Mouse (Mus musculus): ENCODE results near the gene Uqcr11. TPM values are rescaled to one million over a fixed set of nuclear protein-coding genes. Genes with fewer than 3 reads are reported as not detected.

Gene Uqcr11
- polyA plus RNA-seq, 1 experiment: 289 TPM

DNA sequence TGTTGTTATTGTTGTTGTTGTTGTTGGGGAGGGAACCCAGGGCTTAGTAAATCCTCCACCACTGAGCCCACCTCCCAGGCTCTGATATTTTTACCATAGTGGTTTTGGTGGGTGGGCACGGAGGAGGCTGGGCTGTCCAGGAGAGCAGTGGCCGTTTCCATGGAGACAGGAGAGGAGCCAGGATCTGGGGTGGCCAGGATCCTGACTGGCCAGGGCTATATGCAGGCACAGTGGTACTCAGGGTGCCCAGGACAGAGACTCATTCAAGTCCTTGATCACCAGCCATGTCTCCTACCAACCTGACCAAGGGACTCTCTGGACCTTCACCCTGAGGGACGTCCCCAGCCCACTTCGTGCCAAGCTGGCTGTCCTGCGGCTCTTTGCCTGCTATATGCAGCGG is 42.9 kb downstream of the Uqcr11 start:
- H3K27me3 ChIP-seq (ENCODE audit: control insufficient read depth): peaks cover 85% of the 10 kb centered on the region
- H3K36me3 ChIP-seq (ENCODE audit: control insufficient read depth): no peaks in the 10 kb centered on the region
- no peak overlapping the region for H3K4me3 ChIP-seq (replicated peaks)
- H3K4me1 ChIP-seq (ENCODE audit: control insufficient read depth): no peaks in the 10 kb centered on the region; the same call in 1 of the 2 replicates
- peaks cover 13% of the 10 kb centered on the region for H3K9me3 ChIP-seq (ENCODE audit: control insufficient read depth, low read length)
- TF ChIP-seq TAL1 (IDR thresholded peaks at IDR 0.05; ENCODE audit: low read length): no peak
- TF ChIP-seq GATA1 (IDR thresholded peaks at IDR 0.05; ENCODE audit: low read length): no peak

DNA sequence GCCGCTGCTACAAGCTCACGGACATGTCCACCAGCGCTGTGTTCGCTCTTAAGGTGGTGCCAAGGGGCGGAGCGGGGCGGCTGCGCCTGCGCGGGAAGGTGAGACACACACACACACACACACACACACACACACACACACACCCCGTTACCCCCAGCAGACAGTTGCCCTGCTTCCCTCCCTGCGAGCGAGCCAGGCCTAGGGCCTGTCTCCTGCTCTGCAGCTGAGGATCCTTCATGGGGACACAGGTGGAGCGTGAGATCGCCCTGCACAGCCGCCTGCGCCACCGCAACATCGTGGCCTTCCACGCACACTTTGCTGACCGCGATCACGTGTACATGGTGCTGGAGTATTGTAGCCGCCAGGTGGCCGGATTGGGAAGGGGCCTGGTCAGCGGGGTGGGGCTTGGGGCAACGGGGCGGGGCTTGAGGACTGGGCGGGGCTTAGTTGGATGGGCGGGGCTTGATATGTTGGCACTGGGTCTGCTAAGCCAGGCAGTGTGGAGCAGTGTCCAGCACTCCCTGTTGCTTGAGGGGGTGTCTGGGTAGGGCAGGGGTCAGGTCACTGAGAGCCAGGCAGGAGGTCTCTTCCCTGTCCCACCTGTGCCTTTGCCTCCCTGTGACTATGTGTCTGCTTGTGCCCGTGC is 48.5 kb downstream of the Uqcr11 start:
- Histone ChIP-seq H3K9me3 (ENCODE audit: control insufficient read depth, low read length) (peaks cover 19% of the 10 kb centered on the region; the same call in 1 of the 2 replicates), H3K4me3 (replicated peaks) (no peak overlapping the region), H3K4me1 (ENCODE audit: control insufficient read depth) (peaks cover 5% of the 10 kb centered on the region), H3K36me3 (ENCODE audit: control insufficient read depth) (no peaks in the 10 kb centered on the region), H3K27me3 (ENCODE audit: control insufficient read depth) (peaks cover 97% of the 10 kb centered on the region)
- TF ChIP-seq GATA1 (IDR thresholded peaks at IDR 0.05; ENCODE audit: low read length) (no peak), TAL1 (IDR thresholded peaks at IDR 0.05; ENCODE audit: low read length) (no peak)

DNA sequence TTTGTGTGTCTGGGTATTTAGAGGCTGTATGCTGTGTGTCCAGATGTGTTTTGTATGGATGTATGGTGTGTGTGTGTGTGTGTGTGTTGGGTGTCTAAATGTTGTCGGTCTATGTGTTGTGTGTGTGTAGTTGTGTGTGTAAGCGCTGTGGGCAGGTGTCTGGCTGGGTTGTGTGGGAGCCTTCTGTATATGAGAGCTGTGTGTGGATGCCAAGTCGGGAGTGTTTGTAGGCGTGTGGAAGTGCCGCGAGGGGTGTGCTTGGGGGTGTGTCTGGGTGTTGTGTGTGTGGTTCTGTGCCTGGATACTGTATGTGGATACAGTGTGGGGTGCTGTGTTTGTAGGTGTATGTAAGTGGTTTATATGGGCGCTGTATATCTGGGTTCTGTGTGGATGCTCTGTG is 49.3 kb downstream of the Uqcr11 start:
- Histone ChIP-seq H3K4me1 (ENCODE audit: control insufficient read depth) (peaks cover 5% of the 10 kb centered on the region), H3K36me3 (ENCODE audit: control insufficient read depth) (no peaks in the 10 kb centered on the region), H3K27me3 (ENCODE audit: control insufficient read depth) (peaks cover 97% of the 10 kb centered on the region), H3K4me3 (replicated peaks) (no peak overlapping the region), H3K9me3 (ENCODE audit: control insufficient read depth, low read length) (peaks cover 13% of the 10 kb centered on the region; the same call in 1 of the 2 replicates)
- TF ChIP-seq TAL1 (IDR thresholded peaks at IDR 0.05; ENCODE audit: low read length) (no peak), GATA1 (IDR thresholded peaks at IDR 0.05; ENCODE audit: low read length) (no peak)

- peaks cover 5% of the 10 kb centered on the region for H3K4me1 ChIP-seq (ENCODE audit: control insufficient read depth)
- peaks cover 12% of the 10 kb centered on the region; the same call in 1 of the 2 replicates for H3K9me3 ChIP-seq (ENCODE audit: control insufficient read depth, low read length)
- H3K36me3 ChIP-seq (ENCODE audit: control insufficient read depth): no peaks in the 10 kb centered on the region
- no peak for TF ChIP-seq TAL1 (IDR thresholded peaks at IDR 0.05; ENCODE audit: low read length)
- H3K27me3 ChIP-seq (ENCODE audit: control insufficient read depth): peaks cover 100% of the 10 kb centered on the region
- H3K4me3 ChIP-seq (replicated peaks): no peak overlapping the region
These were observed 49.9 kb downstream of the Uqcr11 start for GRCm38 (mm10) chr10:80356737-80357136.

DNA sequence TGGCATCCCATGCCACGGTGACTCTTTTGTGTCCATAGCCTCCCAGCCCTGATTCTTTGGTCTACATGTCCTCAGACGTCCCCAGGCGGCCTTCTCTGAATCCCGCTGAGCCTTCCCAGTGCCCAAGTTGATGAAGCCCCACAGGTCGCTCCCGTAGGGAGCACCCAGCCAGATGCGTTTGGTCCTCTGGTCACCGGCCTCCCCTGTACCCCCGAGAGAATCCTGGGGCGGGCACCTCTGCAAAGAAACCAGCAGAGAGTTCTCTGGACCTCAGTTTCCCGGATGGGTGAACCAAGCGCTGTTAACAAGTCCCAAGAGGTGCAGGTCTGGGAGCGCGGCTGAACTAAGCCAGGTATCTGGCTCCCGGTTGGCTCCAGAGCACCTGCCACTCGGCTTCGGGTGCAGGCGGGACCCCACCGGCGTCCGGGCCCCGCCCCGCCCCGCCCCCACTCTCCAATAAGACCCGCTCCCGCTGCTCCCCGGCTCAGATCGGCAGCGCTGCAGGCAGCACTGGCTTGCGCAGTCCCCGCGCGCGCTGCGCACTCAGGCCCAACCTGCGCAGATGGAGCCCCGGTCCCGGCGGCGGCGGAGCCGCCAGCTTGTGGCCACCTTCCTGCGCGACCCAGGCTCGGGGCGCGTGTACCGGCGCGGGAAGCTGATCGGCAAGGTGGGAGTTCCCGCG is 50.5 kb downstream of the Uqcr11 start, which contains the start of gene Plk5:
Gene Plk5 (plus strand): TSS at position 459 of the 682 bp plus-strand sequence.
- no peak within 1 kb of the TSS for H3K4me3 ChIP-seq (replicated peaks)
- H3K36me3 ChIP-seq (ENCODE audit: control insufficient read depth): no peaks in the 10 kb centered on the region
- H3K9me3 ChIP-seq (ENCODE audit: control insufficient read depth, low read length): peaks cover 12% of the 10 kb centered on the region; the same call in 1 of the 2 replicates
- peaks cover 5% of the 10 kb centered on the region for H3K4me1 ChIP-seq (ENCODE audit: control insufficient read depth)
- TF ChIP-seq GATA1 (IDR thresholded peaks at IDR 0.05; ENCODE audit: low read length) (no peak), TAL1 (IDR thresholded peaks at IDR 0.05; ENCODE audit: low read length) (no peak)
- peaks cover 100% of the 10 kb centered on the region for H3K27me3 ChIP-seq (ENCODE audit: control insufficient read depth)

DNA sequence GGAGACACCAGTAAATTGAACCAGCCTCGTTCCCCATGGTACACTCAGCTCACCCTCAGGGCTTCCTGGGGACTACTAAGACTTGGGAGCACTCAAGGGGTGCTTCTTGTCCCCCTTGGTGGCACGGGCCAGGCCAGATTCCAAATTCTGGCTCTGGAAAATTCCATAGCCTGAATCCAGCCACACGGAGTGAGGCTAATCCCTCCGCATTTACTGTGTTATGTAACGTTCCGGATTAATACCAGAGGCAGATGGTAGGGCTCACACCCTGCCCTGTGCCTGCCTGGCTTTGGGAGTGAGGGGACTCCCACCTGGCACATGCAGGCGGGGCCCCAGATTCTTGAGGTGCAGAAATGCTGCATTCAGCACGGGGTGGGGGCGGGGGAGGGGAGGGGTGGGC is 51.2 kb downstream of the Uqcr11 start:
- Histone ChIP-seq H3K4me1 (ENCODE audit: control insufficient read depth) (peaks cover 8% of the 10 kb centered on the region), H3K27me3 (ENCODE audit: control insufficient read depth) (peaks cover 100% of the 10 kb centered on the region), H3K4me3 (replicated peaks) (no peak overlapping the region), H3K36me3 (ENCODE audit: control insufficient read depth) (no peaks in the 10 kb centered on the region), H3K9me3 (ENCODE audit: control insufficient read depth, low read length) (peaks cover 12% of the 10 kb centered on the region; the same call in 1 of the 2 replicates)
- TF ChIP-seq GATA1 (IDR thresholded peaks at IDR 0.05; ENCODE audit: low read length) (no peak), TAL1 (IDR thresholded peaks at IDR 0.05; ENCODE audit: low read length) (no peak)

Other genes with a start within 250 kb of the Uqcr11 start
- gene Cirbp, start 240.8 kb downstream of the Uqcr11 start, polyA plus RNA-seq (2012): 3.9 and 4.3 TPM in 2 replicates
- gene 1600002K03Rik, start 233.9 kb downstream of the Uqcr11 start, polyA plus RNA-seq (2012): 0.60 and 0.99 TPM in 2 replicates
- 0.10 and 0.16 TPM in 2 replicates for gene Efna2, start 227.3 kb downstream of the Uqcr11 start, polyA plus RNA-seq (2012)
- gene Mum1, start 180.4 kb downstream of the Uqcr11 start, polyA plus RNA-seq (2012): 4.2 and 4.7 TPM in 2 replicates
- 19.0 and 28.9 TPM in 2 replicates for gene Ndufs7, start 157.7 kb downstream of the Uqcr11 start, polyA plus RNA-seq (2012)
- 0.11 and 0.20 TPM in 2 replicates for gene Gamt, start 145.8 kb downstream of the Uqcr11 start, polyA plus RNA-seq (2012)
- 76.5 and 84.5 TPM in 2 replicates for gene Dazap1, start 145.3 kb downstream of the Uqcr11 start, polyA plus RNA-seq (2012)
- gene Rps15, start 114.4 kb downstream of the Uqcr11 start, polyA plus RNA-seq (2012): 998 and 1,528 TPM in 2 replicates
- gene Apc2, start 110.9 kb downstream of the Uqcr11 start, polyA plus RNA-seq (2012): under 0.01 TPM in 1 of 2 replicates, not detected in the other
- 10.6 and 12.9 TPM in 2 replicates for gene 2310011J03Rik, start 86.3 kb downstream of the Uqcr11 start, polyA plus RNA-seq (2012)
- 0.55 and 0.65 TPM in 2 replicates for gene Pcsk4, start 77.3 kb downstream of the Uqcr11 start, polyA plus RNA-seq (2012)
- 18.8 and 21.4 TPM in 2 replicates for gene Reep6, start 76.9 kb downstream of the Uqcr11 start, polyA plus RNA-seq (2012)
- gene Adamtsl5, start 58.4 kb downstream of the Uqcr11 start, polyA plus RNA-seq (2012): 2.2 and 2.6 TPM in 2 replicates
- gene Plk5, start 50.4 kb downstream of the Uqcr11 start, polyA plus RNA-seq (2012): not detected in 2 replicates
- 0.53 and 0.55 TPM in 2 replicates for gene Mex3d, start 19.2 kb downstream of the Uqcr11 start, polyA plus RNA-seq (2012)
- gene Mbd3, start 7.3 kb downstream of the Uqcr11 start, polyA plus RNA-seq (2012): 24.1 and 26.2 TPM in 2 replicates
- 61.1 and 64.8 TPM in 2 replicates for gene Tcf3, start 26.8 kb upstream of the Uqcr11 start, polyA plus RNA-seq (2012)
- gene Onecut3, start 88.0 kb upstream of the Uqcr11 start, polyA plus RNA-seq (2012): not detected in 2 replicates
- gene Atp8b3, start 132.3 kb upstream of the Uqcr11 start, polyA plus RNA-seq (2012): 0.01 and 0.03 TPM in 2 replicates
- gene Rexo1, start 154.7 kb upstream of the Uqcr11 start, polyA plus RNA-seq (2012): 14.5 and 15.5 TPM in 2 replicates
- 19.9 and 21.2 TPM in 2 replicates for gene Klf16, start 170.5 kb upstream of the Uqcr11 start, polyA plus RNA-seq (2012)
- gene Abhd17a, start 183.5 kb upstream of the Uqcr11 start, polyA plus RNA-seq (2012): 103 and 117 TPM in 2 replicates
- gene Scamp4, start 196.0 kb upstream of the Uqcr11 start, polyA plus RNA-seq (2012): 6.8 and 7.3 TPM in 2 replicates
- gene Adat3, start 196.1 kb upstream of the Uqcr11 start, polyA plus RNA-seq (2012): 4.1 and 6.2 TPM in 2 replicates
- 0.07 and 0.12 TPM in 2 replicates for gene Gm49322, start 199.2 kb upstream of the Uqcr11 start, polyA plus RNA-seq (2012)
- gene Csnk1g2, start 216.0 kb upstream of the Uqcr11 start, polyA plus RNA-seq (2012): 33.9 and 36.6 TPM in 2 replicates

Data from erythroblast, embryonic 14.5 days (primary cell).